Mouse (Mus musculus): Measurements from ENCODE around the gene Igfbpl1.

Gene Igfbpl1

DNA sequence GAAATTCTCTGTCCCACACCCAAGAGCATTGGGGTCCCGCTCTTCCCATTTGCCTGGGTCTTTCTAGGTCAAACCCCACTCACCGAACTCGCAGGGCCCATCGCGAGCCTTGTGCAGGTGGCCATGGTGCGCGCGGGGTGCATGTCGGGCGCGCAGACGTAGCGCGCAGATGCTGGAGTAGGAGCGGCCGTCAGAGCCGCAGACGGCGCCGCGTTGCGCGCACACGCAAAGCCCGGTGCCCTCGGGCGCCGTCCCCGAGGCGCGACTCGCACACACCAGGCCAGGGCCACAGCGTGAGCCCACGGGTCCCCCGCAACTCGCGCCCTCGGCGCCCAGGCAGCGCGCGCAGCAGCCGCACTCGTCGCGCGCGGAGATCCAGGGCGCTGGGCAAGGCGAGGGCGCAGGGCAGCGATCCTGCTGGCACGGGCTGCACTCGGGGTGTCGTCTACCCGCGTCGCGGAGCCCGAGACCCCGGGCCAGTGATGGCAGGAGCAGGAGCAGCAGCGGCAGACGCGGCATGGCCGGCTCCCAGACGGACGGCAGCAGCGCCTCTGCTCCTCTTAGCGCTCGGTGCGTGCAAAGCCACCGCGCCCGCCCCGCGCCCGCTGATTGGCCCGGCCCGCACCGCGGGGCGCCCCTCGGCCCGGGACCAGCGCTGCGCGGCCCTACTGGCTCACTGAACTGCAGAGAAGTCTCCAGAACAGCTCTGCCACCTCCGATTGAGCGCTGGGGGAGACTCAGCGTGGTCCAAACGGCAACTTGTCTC lies at the start of gene Igfbpl1:
Gene Igfbpl1, minus strand, starts transcription at position 649 of the 766 bp plus-strand sequence.
- DNase-seq (ENCODE audit: low read depth, low spot score) = no peak

DNA sequence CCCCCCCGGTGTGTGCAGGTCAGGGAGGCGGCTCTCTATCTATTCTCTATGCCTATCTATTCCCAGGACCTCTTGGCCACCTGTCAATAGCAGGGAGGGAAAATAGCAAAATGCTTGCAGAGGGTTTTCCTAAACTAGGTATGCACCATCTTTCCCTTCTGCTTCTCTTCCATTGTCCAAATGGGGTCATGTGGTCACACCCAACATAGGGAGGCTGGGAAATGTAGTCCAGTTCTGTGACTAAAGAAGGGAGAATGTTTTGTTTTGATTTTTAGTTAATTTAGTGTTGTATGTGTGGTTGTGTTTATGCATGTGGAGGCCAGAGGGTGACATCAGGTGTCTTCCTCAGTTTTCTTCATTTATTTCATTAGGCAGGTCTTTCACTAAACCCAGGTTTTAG lies 45.4 kb upstream of the Igfbpl1 start:
- DNase-seq (ENCODE audit: low read depth, low spot score) = no peak

DNA sequence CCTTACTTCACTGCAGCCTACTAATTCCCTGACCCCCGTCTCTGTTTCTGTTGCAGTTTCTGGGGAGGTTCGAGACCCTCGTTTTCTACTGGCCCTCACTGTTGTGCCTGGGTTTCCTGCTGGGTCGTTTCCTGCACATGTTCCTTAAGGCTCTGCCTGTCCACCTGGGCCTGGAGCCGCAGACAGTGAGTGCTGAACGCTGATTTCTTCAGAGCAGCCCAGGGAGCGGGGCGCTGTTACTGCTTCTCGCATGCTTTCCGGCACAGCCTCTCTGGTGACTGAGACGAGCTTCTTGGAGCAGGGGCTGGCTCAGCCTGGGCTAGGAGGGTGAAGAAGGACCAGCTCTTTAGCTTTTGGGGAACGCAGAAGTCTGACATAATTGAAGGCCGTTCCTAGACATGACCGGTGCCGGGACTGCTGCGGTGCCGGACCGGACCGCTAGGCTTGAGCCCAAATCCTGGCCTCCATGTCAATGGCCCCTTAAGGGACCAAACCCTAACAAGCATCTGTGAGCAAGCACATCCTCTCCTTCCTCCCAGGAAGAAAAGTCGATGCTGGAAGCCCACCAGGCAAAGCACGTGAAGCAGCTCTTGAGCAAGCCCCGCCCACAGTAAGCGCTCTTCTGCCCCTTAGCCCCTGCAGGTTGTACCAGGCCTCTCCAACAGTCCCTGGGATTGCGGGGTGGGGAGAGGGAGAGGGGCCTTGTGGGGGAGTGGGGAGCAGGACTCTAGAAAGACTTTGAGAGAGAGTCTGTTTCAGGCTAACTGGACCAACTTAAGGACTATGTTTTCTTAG lies 42.5 kb upstream of the Igfbpl1 start:
- DNase-seq (ENCODE audit: low read depth, low spot score) = no peak

DNA sequence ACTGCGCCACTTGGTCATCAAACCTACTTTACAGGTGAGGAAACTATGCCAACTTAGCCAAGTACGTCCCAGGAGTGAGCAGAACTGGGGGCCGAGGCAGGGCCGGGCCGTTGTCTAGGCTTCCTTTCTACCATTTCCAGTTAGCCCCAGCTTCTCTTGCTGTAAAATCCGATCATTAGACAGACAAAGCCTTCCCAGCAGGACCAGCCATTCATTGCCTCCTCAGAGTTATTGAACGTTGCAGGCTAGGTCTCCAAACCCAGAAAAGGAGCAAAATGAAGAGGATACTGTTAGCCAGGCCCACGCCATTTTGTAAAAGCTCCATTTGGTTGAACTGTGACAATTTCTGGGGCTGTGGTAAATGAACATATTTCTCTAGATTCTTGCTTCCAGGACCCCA lies 40.7 kb upstream of the Igfbpl1 start:
- no peak for DNase-seq (ENCODE audit: low read depth, low spot score)

DNA sequence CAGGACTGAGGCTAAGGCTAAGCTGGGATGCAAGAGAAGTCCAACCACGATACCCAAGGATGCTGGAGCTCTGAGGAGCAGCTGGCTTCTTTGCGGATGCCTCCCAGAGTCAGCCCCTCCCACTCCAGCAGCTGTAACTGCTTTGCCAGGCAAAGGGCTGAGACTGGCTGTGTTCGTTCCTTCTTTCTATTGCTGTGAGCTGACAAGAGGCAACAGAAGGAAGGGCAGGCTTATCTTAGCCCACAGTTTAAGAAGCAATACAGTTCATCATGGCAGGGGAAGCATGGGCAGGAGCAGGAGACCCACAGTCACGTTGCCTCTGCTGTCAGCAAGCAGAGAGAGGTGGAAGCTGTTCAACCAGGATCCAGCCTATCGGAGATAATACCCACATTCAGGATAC lies 34.4 kb upstream of the Igfbpl1 start:
- DNase-seq (ENCODE audit: low read depth, low spot score) = no peak

DNA sequence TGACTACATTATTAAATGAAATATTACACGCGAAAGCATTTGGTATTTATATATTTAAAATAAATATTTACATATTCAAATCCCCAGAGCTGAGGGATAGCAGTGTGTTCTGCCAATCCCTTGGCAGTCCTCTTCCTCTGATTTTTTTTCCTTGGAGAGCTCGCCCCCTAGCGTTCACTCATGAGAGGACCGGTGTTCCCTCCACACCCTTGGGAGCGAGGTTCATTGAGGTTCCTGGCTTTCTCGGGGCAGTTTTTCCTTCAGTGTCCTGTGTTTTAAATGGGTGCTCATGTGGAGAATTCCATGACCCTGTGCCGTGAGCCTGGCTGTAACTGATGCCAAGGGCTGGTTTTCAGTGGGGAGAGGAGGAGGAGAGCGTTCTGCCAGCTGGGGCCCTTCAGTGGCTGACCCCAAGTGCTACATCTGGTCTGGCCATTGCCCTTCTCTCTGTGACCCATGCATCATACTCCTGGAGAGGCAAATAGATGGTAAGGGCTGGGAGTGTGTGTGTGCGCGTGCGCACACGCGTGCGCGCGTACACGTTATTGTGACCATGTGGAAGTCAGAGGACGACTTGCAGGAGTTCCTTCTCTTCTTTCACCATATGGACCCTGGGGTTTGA lies 29.2 kb upstream of the Igfbpl1 start:
- peak; percentile 35 for DNase-seq (ENCODE audit: low read depth, low spot score)

DNA sequence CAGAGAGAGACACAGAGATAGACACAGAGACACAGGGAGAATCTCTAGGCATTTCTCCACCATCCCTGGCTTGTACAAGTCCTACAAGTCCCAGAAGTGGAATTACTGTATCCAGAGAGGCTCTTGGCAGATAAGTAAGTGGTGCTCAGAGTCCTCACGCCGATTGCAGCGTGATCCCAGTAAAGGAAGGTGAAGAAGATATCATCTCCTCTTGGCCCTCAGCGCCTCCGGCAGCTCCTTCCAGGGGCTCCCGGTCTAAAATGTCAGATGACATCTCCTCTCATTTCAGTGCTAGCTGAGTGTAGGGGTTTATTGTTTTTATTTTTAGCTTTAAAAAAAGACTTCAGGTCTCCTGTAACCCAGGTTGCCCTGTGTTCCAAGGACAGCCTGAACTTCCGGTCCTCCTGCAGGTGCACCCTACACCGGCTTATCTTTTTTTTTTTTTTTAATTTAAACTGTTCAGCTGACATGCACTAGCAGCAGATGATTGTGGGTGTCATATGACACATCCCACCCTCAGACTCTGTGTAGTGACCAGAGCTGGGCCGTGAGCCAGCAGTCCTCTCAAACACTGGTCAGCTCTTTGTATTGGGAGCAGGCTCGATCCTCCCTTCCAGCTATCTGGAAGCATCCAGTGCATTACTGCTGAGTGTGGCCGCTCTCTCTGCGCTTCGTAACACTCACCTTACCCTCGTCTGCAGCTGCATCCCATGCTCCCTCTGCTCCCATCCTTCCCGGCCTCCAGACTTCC lies 26.9 kb upstream of the Igfbpl1 start:
- no peak for DNase-seq (ENCODE audit: low read depth, low spot score)

DNA sequence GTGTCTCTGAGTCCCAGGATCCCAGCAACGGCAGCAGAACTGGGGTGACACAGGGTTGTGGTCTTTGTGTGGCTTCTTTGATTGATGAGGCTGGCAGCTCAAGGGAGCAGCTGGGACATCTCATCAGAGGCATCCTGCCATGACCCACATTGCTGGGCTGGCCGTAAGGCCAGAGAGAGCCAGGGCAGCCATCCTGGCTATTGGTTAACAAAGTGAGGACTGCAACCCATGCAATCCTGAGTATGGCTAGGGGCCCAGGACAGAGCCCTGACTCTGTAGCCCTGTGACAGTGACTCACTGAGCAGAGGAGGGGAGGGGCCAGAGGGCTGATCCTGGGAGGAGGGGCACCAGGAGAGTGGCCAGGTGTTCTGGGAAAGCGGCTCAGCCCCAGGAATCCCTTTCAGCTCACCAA lies 24.9 kb upstream of the Igfbpl1 start:
- no peak for DNase-seq (ENCODE audit: low read depth, low spot score)

DNA sequence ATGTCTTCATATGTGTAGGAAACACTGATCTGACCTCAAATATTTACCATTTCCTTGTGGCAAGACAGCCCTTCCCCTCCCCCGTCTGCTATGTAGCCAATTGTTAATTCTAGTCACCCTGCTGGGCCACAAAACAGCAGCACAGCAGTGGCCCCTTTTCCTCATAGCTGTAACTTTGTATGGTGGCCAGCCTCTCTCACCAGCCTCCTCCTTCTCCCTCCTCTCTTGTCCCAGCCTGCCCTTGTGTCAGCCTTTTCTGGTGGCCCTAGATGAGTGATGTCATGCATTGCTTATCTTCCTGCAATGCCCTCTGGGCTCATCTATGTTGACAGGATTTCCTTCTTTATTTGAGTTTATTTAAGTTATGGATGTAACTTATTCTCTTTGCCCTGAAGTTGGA lies 22.7 kb upstream of the Igfbpl1 start:
- no peak for DNase-seq (ENCODE audit: low read depth, low spot score)

DNA sequence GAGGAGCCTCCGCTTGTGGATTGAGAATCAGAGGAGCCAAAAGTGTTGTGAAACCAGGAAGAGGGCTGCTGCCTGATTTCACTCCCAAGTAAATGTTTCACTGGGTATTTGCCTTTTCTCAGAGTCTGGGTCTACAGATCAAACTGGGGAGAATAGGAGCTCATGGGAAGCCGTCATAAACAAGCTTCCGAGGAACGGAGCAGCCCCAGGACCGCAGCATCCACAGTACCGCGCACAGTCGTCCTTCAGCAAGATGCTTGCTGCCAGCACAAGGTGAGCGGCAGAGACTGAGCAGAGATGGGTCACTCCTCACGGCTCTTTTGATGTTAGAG lies 22.1 kb upstream of the Igfbpl1 start:
- no peak for DNase-seq (ENCODE audit: low read depth, low spot score)

DNA sequence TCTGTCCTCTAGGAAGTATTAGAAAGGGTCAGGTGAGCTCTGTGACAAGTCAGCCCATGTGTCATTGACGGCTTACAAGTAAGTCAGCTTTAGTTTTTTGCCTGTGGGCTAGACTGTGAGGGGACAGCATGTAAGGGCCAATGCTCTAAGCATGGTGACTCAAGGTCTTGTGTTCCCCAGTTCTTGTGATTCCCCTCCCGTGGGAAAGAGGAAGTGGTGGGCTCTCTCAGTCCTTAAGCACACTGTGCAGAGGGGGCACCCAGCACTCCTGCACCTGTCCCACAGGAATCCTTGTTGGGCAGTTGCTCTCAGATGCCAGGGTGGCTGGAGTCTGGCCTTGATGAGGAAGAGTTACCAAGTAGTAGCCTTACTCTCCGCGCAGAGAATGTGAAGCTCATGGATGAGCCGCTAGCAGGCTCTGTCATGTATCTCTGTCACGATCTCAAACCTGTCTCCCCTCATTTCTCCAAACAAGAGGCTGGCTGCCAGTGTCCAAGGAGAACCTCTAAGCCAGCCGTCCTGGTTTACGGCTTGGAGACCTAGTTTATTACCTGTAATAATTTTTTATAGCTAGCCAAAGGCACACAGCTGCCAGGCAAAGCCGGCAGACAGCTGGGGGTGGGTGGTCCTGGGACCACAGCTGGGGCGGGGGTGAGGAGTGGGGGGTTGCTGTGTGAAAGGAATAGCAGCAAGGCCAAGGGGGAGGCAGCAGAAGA lies 21.5 kb upstream of the Igfbpl1 start, which contains the start of gene Stra6l:
Gene Stra6l, plus strand, starts transcription at position 556 of the 716 bp plus-strand sequence.
- DNase-seq (ENCODE audit: low read depth, low spot score) = no peak

DNA sequence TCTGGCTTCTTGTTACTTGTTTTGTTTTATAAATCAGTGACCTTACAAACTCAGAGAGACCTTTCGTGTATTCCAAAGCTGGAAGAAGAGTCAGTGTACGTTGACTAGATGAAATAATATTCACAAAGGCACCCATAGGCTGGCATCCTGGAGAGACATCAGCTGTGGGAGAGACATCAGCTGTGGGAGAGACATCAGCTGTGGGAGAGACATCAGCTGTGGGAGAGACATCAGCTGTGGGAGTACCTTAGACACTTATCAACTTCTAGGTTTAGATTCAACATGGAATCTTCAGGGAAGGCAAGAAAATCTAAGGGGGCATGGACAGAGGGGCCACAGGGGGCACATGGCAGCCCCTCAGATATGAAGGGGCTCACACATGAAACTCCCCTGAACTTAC lies 19.5 kb upstream of the Igfbpl1 start:
- no peak for DNase-seq (ENCODE audit: low read depth, low spot score)

DNA sequence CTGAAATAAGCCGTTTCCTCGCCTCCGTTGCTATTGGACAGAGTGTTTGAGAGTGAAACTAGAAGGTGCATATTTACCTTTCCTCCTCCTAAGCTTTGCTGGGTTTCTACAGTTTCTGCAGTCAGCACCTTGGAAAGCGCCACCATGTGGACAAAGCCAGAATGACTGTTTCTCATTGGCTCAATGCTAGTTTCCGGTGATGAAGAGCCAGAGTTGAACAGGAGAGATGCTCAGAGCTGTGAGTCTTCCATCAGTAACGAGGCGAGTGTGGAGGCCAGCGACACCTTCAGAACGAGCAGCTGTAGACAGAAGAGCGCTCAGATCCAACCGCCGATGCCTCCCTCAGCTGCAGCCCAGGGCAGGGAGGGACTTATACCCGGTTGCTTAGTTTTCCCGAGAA lies 17.6 kb upstream of the Igfbpl1 start:
- peak; percentile 53 for DNase-seq (ENCODE audit: low read depth, low spot score)

DNA sequence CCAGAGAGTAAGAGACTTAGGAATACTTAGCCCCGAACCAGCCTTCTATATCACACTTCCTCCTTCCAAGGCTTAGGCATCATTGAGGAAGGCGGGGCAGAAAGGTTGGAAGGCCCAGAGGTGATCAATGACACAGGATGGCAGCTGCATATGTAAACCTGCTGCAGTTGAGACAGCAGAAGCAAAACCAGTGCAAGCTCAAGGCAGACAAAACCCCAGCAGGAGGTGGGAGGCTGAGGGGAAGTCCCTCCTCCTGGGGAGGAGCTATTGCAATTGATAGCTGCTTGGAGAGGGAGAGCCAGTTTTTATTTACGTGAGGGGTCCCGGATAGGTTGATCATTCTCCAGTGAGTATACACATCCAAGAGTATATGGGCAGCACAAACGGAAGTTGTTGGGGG lies 6.7 kb upstream of the Igfbpl1 start:
- DNase-seq (ENCODE audit: low read depth, low spot score) = no peak

DNA sequence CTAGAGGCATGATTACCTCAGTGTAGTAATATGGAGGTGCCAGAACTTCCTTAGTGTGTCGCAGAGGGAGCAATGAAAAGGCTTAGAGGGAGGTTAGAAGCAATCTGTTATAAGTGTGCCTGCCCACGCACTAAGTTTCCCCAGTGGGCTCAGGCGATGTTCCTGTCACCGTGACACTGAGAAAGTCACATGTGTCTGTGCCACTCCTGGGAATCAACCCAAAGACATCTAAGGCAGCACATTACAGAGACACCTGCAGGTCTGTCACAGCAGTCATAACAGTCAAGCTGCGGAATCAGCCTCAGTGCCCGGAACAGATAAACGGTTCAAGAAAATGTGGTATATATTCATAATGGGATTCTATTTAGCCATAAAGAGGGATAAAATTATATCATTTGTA lies 5.3 kb upstream of the Igfbpl1 start:
- no peak for DNase-seq (ENCODE audit: low read depth, low spot score)

DNA sequence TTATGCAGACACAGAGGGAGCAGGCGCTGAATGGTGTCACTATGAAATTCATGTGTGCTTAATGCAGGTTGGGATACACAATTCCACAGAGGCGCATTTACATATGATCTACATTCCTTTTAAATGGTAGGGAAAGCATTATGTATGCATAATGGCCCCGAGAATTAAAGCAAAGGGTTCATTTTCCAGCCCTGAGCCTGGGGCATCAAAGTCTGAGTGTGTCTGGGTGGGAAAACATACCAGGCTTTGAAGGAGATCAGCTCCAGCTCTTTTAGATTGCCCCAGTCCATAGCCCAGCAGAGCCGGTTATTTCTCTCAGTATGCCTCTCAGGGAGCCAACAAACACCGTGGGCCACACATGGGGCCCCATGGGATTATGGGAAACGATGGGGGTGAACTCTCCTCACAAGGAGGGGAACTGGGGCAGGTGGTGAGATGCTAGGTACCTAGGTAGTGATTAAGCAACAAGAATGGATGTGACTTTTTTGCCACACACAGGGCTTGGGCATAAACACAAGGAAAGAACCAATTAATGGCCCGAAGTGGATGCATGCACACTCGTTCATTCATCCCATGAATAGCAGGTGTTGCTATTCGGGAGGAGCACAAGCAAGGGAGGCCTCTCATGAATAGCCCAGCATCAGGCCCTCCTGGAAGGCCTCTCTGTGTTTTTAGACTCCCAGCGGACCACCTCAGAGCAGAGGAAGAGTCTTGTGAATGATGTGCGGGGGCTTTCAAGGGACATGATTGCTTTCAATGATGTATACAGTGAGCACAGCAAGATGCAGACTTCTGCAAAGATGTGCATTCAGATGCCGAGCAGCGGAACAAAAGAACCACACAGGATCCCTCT lies 3.4 kb upstream of the Igfbpl1 start:
- DNase-seq (ENCODE audit: low read depth, low spot score) = no peak

DNA sequence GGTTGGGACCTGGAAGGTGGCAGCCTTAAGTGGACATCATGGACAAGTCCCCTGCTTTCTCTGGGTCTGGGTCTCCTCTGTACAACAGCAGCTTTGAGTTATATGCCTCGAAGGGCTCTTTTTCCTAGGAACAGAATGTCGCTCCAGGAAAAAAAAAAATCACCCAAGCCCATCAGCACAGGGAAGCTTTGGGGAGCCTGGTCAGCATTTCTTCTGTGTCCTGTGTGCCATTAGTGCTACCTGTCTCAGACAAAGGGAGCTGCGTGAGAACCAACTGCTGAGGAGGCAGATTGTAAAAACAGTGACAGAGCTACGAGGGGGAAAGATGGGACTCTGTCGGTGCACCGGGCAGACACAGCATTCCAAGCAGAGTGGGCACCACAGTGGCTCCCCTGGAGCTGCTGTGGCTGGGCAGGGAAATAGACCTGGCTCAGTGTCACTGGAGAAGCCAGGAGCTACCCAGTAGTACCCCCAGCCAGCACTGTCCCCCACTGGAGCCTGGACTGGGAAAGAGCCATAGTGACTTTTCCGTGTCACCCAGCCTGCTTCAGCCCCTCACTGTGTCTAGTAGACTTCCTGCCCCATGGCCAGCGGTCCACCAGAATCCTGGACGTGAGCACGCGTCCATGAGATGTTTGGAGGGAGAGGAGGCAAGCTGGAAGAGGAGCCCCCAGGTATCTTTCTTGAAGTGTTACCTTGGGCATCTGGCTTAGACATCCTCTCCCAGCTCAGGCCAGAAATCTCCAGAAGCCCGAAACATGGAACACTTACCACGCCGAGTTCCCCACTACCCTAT lies 1.8 kb downstream of the Igfbpl1 start:
- DNase-seq (ENCODE audit: low read depth, low spot score) = no peak

DNA sequence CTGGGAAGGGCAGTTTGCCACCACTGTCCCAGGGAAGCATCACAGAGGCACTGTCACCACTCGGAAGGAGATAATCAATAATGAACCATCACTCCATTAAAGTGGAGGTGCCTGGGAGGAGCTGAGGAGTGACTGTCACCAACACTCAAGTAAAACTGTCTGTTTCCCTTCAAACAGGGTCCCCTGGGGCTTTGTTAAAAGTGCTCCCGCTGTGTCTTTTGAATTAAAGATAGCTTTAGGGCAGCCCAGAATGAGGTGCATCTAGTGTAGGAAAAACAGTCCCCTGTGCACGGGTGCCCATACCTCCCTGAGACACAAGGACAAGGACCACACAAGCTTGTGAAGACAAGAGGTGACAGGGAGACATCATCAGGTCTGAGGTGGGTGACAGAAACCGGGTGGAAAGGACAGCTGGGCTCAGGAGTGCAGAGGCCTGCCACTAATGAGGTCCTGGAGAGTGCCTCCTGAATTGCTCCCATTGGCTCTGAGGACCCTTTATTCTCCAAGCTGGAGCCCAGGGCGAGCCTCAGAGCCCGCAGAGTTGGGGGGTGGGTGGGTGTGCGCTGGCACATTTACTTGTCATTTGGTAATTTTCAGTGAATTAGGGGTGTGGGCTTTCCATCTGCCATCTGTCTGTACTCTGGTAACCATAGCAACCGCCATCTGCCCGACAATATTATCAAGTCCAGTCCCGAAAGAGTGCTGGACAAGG lies 2.5 kb downstream of the Igfbpl1 start:
- no peak for DNase-seq (ENCODE audit: low read depth, low spot score)

Data from A20 (cell line).